Mouse (Mus musculus) liver, adult (tissue): Measurements from ENCODE around the gene Ank3.

Experiments
- GATA4 ChIP-seq: IDR thresholded peaks from 2 replicates; pipeline ENCODE4 v1.6.1; 2014; ENCODE audit warnings: mild to moderate bottlenecking, low read length; ENCODE audit not compliant: insufficient replicate concordance

Ank3 gene

DNA sequence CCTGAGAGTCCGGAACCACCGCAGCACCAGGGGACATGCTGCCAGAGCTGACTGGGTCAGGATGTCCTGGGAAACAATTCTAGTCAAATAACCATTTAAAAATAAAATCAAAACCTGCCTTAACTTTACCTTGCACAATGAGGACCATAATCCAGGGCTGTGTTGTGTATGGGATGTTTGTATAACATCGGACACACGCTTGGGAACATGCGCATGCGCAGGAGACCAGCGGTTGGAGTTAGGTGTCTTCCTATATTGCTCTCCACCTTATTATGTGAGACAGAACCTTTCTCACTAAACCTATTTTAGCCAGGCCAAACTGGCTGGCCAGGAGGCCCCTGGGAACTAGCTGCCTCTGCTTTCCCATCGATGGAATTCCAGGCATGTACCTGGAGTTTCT lies 13.4 kb upstream of the Ank3 start:
- no peak for TF ChIP-seq GATA4

DNA sequence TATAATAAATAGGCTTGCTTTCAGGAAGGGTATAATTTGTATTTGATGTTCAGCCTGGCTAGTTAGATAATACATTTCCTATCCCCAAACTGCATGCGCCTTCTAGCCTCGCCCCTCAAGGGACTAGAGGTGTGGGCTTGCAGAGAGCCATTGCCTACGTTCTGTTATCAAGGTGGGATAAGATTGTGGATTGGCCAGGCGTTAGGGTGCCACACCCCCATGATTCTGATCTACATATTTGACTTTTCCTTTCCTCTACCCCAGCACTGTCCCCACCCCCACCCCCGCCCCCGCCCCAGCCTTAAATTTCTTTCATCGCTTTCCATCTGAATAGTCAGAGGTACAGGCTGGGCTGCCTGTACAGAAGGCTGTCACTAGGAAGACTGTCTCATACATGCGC lies 11.8 kb upstream of the Ank3 start:
- TF ChIP-seq GATA4: no peak

DNA sequence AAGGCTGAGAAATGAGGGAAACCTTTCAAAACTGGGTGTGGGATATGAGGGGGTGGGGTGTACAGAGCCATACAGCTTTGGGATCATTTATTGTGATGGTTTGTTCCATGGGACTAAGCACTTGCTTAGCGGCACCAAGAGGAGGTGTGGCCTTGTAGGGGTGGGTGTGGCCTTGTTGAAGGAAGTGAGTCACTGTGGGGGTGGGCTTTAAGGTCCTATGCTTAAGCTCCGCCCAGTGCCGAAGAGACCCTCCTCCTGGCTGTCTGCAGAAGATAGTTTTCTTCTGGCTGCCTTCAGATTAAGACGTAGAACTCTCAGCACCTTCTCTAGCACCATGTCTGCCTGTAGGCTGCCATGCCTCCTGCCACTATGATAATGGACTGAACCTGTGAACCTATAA lies 9.1 kb upstream of the Ank3 start:
- TF ChIP-seq GATA4: no peak

DNA sequence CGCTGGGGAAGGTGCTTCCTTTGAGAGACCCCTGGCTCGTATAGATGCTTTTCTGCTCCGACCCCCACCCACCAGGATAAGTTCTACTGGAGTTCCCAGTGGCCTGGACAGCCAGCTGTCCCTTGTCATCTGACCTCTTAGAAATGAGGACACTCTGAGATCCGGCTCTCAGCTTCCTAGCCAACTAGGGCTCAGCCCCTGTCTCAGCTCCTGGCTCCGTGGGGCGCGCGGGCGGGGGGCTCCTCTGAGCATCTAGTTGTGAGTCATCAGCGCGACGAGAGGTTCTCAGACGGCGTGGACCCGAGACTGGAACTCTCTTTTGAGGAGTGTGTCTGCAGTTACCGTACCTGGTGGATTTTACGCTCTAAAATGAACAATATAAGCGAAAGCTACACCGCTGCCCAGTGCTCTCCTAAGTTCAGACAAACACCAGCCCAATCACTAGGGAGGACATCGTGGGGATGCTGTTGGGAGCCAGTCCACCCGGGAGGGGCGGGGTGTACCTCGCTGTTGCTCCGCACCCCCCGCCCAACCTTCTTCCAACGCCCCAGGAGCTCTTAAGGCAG lies 293 bp upstream of the Ank3 start:
- no peak for TF ChIP-seq GATA4

DNA sequence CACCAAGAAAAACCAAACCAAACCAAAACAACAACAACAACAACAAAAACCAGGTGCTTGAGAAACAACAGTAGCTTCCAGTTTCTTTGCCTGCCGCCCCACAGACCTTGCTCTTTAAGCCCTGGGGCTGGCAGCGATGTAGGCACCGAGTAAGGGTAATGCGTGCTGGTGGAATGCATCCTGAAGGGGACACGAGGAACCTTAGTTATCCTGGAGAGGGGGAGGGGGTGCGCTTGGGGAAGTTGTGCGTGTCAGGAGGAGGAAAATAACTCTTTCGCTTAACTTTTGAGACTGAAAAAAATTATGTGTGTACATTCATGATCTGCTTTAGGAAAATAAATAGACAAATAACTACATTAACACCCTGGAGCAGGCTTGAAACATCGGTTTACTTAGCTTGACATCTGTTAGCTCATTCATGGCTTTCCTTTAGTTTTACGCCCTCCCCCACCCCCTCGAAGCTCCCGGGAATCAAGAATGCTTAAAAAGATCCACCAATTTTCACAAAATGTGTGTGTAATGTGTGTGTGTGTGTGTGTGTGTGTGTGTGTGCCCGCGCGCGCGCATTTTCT lies 1.3 kb downstream of the Ank3 start:
- no peak for TF ChIP-seq GATA4

DNA sequence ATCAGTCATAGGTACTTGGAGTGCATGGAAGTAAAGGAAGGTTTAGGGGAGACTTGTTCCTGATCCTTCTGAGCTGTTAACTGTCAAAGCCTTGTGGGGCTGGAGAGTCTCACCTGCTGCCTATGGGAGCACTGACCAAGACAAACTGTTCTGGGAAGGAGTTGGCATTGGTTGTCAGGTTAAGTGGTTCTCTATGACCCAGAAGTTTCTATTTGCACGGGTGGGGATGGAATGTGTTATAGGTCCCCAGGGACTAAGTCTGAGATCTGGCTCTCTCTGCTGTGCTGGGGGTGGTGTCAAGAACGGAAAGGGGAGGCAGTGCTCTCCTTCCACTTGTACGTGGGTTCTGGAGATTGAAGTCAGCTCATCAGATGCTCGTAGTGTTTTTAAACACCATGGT lies 6.9 kb downstream of the Ank3 start:
- no peak for TF ChIP-seq GATA4

DNA sequence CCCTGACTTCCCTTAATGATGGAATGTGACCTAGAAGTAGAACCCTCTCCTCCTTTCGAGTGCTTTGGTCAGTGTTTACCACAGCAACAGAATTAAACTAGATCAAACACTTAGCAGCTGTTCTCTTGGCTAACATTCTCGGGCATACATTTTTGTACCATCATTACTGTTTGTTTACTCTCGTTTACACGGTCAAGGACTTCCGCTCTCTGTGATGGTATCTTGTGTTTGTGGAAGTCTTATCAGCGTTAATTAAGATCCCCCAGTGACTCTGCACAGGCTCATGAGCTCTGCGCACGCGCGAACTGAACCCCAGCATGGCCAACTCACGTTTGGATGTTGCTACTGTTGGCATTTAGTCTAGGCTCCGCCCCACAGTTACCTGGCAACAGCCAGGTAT lies 16.3 kb downstream of the Ank3 start:
- TF ChIP-seq GATA4: peak; percentile 66; the same call in 1 of the 2 replicates

DNA sequence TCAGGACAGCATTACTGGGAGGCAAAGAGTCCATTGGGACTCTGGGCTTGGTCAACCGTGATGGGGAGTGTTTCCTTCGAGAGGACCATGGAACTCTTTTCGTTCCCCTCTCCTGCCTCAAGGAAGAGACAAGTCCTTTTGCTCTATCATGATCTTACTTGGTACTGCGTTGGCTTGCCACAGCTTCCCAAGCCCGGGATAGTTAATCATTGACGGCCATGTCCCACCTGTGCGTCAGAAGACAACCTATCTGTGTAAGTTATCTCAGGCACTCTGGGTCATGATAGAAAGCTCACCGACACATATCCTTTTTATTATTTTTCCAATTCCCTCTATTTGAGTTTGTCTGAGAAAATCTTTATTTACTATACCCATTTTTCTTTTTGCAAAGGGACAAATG lies 20.1 kb downstream of the Ank3 start:
- TF ChIP-seq GATA4: no peak

DNA sequence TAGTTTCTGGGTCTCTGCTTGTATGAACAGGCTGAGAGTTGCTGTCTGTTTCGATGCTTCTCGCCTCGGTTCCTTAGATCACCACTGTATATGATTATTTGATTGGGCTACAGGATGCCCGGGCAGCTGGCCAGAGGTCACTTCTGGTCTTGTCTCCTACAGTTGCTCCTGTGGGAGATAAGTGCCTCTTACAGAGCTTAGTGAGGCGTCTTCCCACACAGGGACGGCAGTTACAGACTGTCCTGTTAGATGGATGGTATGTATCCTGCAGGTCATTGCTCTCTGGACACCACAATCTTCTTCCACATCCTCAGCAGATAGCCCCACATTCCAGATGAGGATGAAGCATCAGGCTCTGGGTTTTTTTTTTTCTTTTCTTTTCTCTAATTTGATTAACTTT lies 21.7 kb downstream of the Ank3 start:
- peak; percentile 63; the same call in 1 of the 2 replicates for TF ChIP-seq GATA4

DNA sequence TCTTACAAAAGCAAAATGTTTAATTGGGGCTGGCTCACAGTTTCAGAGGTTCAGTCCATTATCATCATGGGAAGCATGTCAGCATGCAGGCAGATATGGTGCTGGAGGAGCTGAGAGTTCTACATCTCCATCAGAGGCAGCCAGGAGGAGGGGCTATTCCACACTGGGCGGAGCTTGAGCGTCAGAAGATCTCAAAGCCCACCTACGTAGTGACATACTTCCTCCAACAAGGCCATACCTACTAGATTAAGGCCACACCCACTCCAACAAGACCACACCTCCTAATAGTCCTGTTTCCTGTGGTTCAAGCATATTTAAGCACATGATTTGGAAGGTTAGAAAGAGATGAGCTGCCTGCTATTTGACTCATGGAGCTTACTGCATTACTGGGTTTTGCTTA lies 25.5 kb downstream of the Ank3 start:
- TF ChIP-seq GATA4: no peak

DNA sequence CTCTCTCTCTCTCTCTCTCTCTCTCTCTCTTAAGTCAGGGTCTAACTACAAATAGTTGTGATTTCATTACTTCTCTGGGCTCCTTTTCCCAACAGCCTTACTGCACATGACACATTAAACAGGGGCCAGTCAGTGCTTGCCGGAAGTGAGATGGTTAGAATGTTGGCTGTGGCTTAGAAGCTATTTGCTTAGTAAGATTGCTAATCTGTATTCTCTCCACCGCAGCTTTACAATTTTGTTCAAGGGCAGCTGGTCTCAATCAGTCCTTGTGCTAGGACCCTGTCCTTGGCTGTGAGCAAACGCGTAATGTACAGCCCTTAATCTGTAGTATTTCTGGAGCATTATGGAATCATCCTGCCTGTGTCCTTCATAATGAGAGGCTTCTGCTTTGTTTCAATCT lies 31.6 kb downstream of the Ank3 start:
- TF ChIP-seq GATA4: no peak

DNA sequence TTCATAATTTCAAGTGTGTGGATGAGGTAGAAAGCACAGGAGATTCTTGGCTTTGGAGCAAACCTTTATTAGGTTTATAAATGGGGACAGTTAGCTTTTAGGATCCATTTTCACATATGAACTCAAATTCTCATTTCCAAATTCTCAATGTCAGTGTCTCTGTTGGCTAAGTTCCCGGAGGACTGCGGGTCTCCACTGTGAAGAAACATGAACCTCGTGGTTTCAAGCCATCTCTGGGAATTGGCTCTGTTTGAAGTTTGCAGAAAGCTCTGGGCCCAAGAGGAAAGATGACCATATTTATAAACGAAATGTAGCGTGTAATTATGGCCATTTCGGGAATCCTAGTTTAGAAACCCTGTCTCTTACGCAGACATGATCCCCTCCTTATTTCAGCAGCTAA lies 32.5 kb downstream of the Ank3 start:
- TF ChIP-seq GATA4: no peak

DNA sequence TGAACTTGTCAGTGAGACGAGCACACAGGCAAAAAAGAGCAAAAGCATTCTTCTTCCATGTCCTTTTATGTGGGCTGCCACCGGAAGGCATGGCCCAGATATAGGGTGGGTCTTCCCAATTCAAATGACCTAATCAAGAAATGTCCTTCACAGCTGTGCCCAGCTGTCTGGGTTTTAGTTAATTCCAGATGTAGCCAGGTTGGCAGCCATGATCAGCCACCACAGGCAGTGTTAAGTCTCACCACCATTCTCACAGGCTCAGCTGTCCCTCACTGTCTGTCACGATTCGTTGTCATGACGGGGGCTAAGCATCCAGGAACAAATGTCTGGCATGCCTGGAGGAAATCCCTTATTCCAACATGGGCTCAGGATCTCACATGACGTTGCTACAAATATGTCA lies 36.6 kb downstream of the Ank3 start:
- TF ChIP-seq GATA4: no peak

DNA sequence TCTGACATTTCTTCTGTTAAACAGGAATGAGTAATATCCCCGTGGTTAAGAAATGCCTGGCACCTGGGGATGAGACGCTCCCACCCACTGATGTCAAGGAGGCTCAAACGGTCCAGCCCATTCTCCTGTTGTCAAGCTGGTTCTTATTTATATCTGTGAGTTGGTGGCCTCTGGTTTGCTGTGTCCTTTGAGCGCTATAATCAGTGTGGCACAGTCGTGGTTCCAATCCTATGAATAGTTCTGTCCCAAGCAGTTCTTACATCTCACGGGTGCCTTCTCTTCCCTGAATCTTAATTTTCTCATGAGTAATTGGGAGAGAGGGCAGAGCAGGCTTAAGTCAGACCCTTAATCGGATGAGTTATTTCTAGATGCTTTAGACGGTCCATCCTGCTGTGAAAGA lies 40.9 kb downstream of the Ank3 start:
- no peak for TF ChIP-seq GATA4

DNA sequence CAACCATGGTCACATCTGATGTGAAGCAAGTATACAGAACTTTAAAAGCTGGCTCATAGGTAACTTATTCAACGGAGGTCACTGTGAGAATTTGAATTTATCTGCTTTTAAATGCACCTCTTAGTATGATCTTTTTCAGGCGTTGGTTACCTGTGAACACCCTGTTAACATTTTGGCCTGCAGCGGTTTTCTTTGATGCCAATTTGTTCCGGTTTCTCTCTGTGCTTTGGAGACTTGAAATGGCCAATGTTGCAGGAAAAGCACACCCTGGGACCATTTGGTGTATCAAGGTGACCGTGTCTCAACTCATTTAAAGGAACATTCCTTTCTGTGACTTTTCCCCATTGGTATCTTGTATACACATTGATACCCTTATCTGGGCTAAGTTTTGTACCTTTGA lies 46.0 kb downstream of the Ank3 start:
- no peak for TF ChIP-seq GATA4

DNA sequence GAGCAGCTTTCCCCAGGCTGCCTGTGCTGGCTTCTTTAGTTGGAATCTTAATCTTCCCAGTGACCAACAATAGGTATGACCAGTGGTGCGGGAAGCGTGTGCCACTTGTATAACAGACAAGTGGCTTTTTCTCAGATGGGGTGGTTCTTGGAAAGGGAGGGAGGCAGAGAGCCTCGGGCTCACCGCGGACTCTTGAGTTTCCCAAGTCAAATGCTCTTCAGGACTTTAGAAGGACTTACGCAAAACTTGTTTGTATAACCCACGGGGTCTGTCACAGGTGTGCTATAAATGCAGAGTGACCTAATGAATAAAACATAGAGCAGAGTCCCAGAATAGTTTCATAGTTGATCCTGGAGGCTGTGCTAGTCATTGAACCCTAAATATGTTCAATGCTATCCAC lies 47.4 kb downstream of the Ank3 start:
- TF ChIP-seq GATA4: no peak

DNA sequence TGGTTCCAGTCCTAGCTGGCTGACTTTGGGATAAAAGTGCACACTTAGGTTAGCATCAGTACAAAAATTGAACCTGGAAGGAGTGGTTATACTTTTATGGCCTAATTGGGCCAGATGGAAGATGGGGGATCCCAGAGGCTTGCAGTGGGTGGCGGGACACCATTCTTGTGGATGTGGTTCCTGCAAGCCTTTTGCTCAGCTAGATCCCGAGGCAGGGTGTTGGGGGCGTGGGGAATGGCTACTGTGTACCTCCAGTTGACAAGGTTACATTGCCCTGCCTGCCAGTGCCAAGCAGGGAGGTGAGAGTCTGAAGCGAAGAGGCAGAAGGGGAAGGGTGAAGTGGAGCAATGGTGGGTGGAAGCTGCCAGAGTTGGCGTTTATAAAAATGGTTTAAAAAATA lies 48.0 kb downstream of the Ank3 start:
- TF ChIP-seq GATA4: no peak
